Mouse (Mus musculus): ENCODE measurements around the gene Gpc6.

DNA sequence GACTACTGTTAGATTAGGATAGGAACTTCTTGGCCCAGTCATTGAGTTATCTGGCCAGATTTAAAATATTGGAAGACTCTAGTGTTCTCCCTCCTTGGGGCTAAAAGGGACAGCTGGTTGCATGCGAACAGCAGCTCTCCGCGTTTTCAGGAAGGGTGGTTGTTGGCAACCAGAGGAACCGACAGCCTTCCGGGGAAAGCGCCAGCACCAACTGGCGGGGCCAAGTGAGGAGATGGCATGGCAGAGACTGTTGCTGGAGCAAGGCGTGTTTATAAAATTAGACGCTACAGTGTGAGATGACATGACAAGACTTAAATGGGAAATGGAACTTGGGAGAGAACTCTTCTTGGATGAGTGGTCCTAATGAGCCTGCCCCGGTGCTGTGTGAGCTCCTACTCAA lies 1056.4 kb downstream of the Gpc6 start:
- TF ChIP-seq CTCF (IDR thresholded peaks at IDR 0.05; ENCODE audit: low read depth) (no peak), EP300 (optimal IDR thresholded peaks at IDR 0.05) (no peak)

Measured in stomach, postnatal 0 days (tissue).